Mouse (Mus musculus) stomach, embryonic 15.5 days (tissue): ENCODE measurements around the gene Knl1. TPM values are rescaled to one million over a fixed set of nuclear protein-coding genes. Genes with fewer than 3 reads are reported as not detected.
A peak's percentile ranks its signal among the peaks of the same experiment; 100 is the strongest.
"Not testable (repeated sequence)": the region's sequence is repeated elsewhere in the genome, so short reads cannot be mapped to it uniquely, and the experiment has no call there.

Experiments used
- ATAC-seq: fragments of 200-750 bp; cut with Nextera tagmentation; 2 replicates; pipeline ENCODE4 v1.8.0; 2017; ENCODE audit warnings: low read depth, moderate number of reproducible peaks, moderate TSS enrichment; ENCODE audit not compliant: insufficient read depth, low FRiP score
- H3K27ac ChIP-seq: fragments of 300-500 bp; sonication (generic); 2 replicates; pipeline ENCODE4 v1.5.1; 2015; ENCODE audit warnings: mild to moderate bottlenecking, inconsistent platforms
- H3K27me3 ChIP-seq: fragments of 300-500 bp; sonication (generic); replicated peaks from 2 replicates; pipeline ENCODE4 v1.6.1; 2015; ENCODE audit warnings: inconsistent platforms
- H3K36me3 ChIP-seq: fragments of 300-500 bp; sonication (generic); 2 replicates; pipeline ENCODE4 v1.6.1; 2015; ENCODE audit warnings: inconsistent platforms
- H3K4me1 ChIP-seq: fragments of 300-500 bp; sonication (generic); 2 replicates; pipeline ENCODE4 v1.6.1; 2015; ENCODE audit warnings: inconsistent platforms
- H3K4me2 ChIP-seq: fragments of 300-500 bp; sonication (generic); 2 replicates; pipeline ENCODE4 v1.6.1; 2015; ENCODE audit warnings: mild to moderate bottlenecking, inconsistent platforms
- H3K4me3 ChIP-seq: fragments of 300-500 bp; sonication (generic); replicated peaks from 2 replicates; pipeline ENCODE4 v1.5.1; 2015; ENCODE audit warnings: inconsistent platforms
- H3K9ac ChIP-seq: fragments of 300-500 bp; sonication (generic); 2 replicates; pipeline ENCODE4 v1.6.1; 2015; ENCODE audit warnings: inconsistent platforms
- H3K9me3 ChIP-seq: fragments of 300-500 bp; sonication (generic); 2 replicates; pipeline ENCODE4 v1.6.1; 2016; ENCODE audit warnings: inconsistent platforms
- WGBS: fragments of 180-500 bp; shearing (Covaris S2); methylation state at CpG from one replicate; pipeline ENCODE4 v1.1.7; 2015; 5-methylcytosine and 5-hydroxymethylcytosine counted together
- polyA plus RNA-seq: library from polyadenylated mRNA; unstranded; fragments of >200 nt; fragmentation: Nextera tagmentation; extraction: Ambion mirVana; gene quantifications from 2 replicates; pipeline ENCODE4 v1.2.1, GENCODE M21; 2015

Gene Knl1
- 52.2 and 57.6 TPM in 2 replicates for polyA plus RNA-seq

- Histone ChIP-seq H3K9me3 (no peaks in the 10 kb centered on the region), H3K4me2 (peak within 1 kb of the TSS; percentile 52), H3K9ac (peak within 1 kb of the TSS; percentile 46), H3K36me3 (no peaks in the 10 kb centered on the region), H3K27ac (peak within 1 kb of the TSS; percentile 77), H3K4me1 (no peaks in the 10 kb centered on the region), H3K4me3 (peak within 1 kb of the TSS; percentile 84), H3K27me3 (no peaks in the 10 kb centered on the region)
- ATAC-seq, result peak; percentile 94
- WGBS, result under 1% methylated on average over 77 of the region's 77 CpGs
Measured at GRCm38 (mm10) chr2:119046649-119047611, at the start of gene Knl1. TSS of gene Knl1 (plus strand) at chr2:119047119.

- H3K9me3 ChIP-seq, result no peaks in the 10 kb centered on the region
- WGBS, result 65% methylated on average over 6 of the region's 6 CpGs
- no peaks in the 10 kb centered on the region for H3K4me1 ChIP-seq
- H3K36me3 ChIP-seq, result no peaks in the 10 kb centered on the region
- no peak overlapping the region for H3K4me2 ChIP-seq
- H3K9ac ChIP-seq, result no peak overlapping the region
- H3K27ac ChIP-seq, result no peak overlapping the region
- no peak overlapping the region for H3K4me3 ChIP-seq
- no peaks in the 10 kb centered on the region for H3K27me3 ChIP-seq
- ATAC-seq, result no peak
Measured at GRCm38 (mm10) chr2:118998115-118998866, 48.6 kb upstream of the Knl1 start.

DNA sequence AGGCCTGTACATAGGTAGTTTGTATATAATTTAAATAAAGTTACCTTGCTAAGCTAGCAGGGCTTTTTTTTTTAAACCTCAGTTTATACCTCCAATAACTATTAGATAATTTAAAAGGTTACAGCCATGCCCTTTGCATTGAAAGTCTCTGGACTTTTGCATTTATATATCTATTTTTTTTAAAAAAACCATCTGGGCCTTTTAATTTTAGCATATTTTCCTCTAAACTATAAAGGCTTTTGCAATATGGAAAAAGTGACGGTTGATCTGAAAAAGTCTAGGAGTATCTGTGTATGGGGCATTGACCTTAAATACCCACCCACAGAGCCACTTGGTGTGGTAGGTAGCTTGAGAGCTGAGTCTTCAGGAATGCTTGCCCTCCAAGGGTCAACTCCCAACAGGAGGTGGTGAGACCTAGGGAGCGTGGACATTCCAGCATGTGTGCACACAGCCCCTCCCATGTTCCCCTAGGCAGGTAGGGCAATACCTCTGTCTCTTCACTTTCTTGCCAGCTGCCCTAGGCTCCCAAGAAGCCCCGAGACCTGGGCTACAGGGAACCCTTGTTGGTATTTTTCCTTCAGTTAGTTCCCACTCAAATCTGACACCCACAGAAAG, 47.8 kb upstream of the Knl1 start:
- Histone ChIP-seq H3K4me3 (no peak overlapping the region), H3K9ac (no peak overlapping the region), H3K36me3 (no peaks in the 10 kb centered on the region), H3K4me1 (no peaks in the 10 kb centered on the region), H3K27me3 (no peaks in the 10 kb centered on the region), H3K9me3 (no peaks in the 10 kb centered on the region), H3K27ac (no peak overlapping the region), H3K4me2 (no peak overlapping the region)
- WGBS, result 77% methylated on average over 3 of the region's 3 CpGs
- no peak for ATAC-seq

- Histone ChIP-seq H3K9ac (no peak overlapping the region), H3K27ac (no peak overlapping the region), H3K4me1 (no peaks in the 10 kb centered on the region), H3K4me3 (no peak overlapping the region), H3K4me2 (no peak overlapping the region), H3K9me3 (no peaks in the 10 kb centered on the region), H3K36me3 (no peaks in the 10 kb centered on the region), H3K27me3 (no peaks in the 10 kb centered on the region)
- no peak for ATAC-seq
- WGBS, result 78% methylated on average over 7 of the region's 7 CpGs
Measured at GRCm38 (mm10) chr2:119006886-119007285, 40.0 kb upstream of the Knl1 start.

- H3K4me1 ChIP-seq, result no peaks in the 10 kb centered on the region
- no peak overlapping the region for H3K27ac ChIP-seq
- no peak overlapping the region for H3K4me3 ChIP-seq
- H3K9me3 ChIP-seq, result no peaks in the 10 kb centered on the region
- 88% methylated on average over 2 of the region's 2 CpGs for WGBS
- no peaks in the 10 kb centered on the region for H3K36me3 ChIP-seq
- no peaks in the 10 kb centered on the region for H3K27me3 ChIP-seq
- no peak overlapping the region for H3K9ac ChIP-seq
- no peak for ATAC-seq
- H3K4me2 ChIP-seq, result no peak overlapping the region
Measured at GRCm38 (mm10) chr2:119009376-119009775, 37.5 kb upstream of the Knl1 start.

- no peak overlapping the region for H3K4me3 ChIP-seq
- H3K9ac ChIP-seq, result no peak overlapping the region
- H3K27me3 ChIP-seq, result no peaks in the 10 kb centered on the region
- H3K4me1 ChIP-seq, result peaks cover 8% of the 10 kb centered on the region; the same call in 1 of the 2 replicates
- WGBS, result 67% methylated on average over 7 of the region's 7 CpGs
- H3K36me3 ChIP-seq, result no peaks in the 10 kb centered on the region
- ATAC-seq, result no peak
- no peaks in the 10 kb centered on the region for H3K9me3 ChIP-seq
- H3K4me2 ChIP-seq, result no peak overlapping the region
- H3K27ac ChIP-seq, result no peak overlapping the region
Measured at GRCm38 (mm10) chr2:119014989-119015388, 31.9 kb upstream of the Knl1 start.

DNA sequence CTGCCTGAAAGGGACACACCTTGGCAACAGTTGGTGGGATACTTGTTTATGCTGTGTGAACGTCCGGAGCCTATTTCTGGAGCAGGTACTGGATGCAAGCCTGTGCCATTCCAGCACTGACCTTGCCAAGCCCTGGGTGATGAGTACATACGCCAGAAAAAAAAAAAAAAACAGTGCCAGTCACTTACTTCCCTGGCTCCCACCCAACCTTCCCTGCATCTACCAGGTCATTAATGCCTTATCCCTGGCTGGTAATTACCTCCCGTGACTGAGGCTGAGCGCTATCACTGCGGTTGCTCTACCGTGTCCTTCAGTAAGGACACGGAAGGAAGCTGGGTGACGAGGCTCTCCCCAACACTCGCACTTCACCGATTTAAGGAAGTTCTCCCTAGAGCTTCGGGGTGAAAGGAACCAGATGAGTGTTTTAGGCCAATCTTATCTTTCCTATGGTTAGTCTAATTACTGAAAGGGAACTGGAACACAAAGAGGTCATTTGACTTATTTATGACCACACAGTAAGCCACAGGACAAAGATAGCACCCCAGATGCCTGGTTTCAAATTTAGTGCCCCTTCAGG, 31.2 kb upstream of the Knl1 start:
- ATAC-seq, result no peak
- no peak overlapping the region for H3K4me2 ChIP-seq
- H3K36me3 ChIP-seq, result no peaks in the 10 kb centered on the region
- peaks cover 8% of the 10 kb centered on the region; the same call in 1 of the 2 replicates for H3K4me1 ChIP-seq
- no peak overlapping the region for H3K4me3 ChIP-seq
- H3K27me3 ChIP-seq, result no peaks in the 10 kb centered on the region
- no peaks in the 10 kb centered on the region for H3K9me3 ChIP-seq
- 70% methylated on average over 12 of the region's 12 CpGs for WGBS
- no peak overlapping the region for H3K27ac ChIP-seq
- no peak overlapping the region for H3K9ac ChIP-seq

DNA sequence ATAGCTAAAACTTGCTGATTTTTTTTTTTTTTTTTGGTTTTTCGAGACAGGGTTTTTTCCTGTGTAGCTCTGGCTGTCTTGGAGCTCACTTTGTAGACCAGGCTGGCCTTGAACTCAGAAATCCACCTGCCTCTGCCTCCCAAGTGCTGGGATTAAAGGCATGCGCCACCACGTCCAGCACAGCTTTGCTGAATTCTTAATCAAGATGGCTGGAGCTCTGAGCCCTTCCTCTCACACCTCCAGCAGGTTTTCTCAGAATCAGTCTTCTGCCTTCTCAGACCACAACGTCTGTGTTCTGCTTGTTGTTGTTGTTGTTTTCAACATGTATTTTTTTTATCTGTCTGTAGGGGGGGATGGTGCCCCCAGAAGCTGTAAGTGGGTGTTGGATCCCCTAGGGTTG, 30.6 kb upstream of the Knl1 start:
- H3K4me1 ChIP-seq, H3K27me3 ChIP-seq, H3K4me3 ChIP-seq, H3K36me3 ChIP-seq, H3K27ac ChIP-seq, H3K4me2 ChIP-seq, H3K9me3 ChIP-seq, ATAC-seq, H3K9ac ChIP-seq: not testable (repeated sequence)
- 85% methylated on average over 4 of the region's 4 CpGs for WGBS

- H3K4me1 ChIP-seq, result peaks cover 8% of the 10 kb centered on the region; the same call in 1 of the 2 replicates
- no peak overlapping the region for H3K4me3 ChIP-seq
- H3K27me3 ChIP-seq, result no peaks in the 10 kb centered on the region
- peaks cover 17% of the 10 kb centered on the region for H3K36me3 ChIP-seq
- no peak overlapping the region for H3K4me2 ChIP-seq
- no peak overlapping the region for H3K27ac ChIP-seq
- no peak for ATAC-seq
- 91% methylated on average over 3 of the region's 3 CpGs for WGBS
- H3K9ac ChIP-seq, result no peak overlapping the region
- no peaks in the 10 kb centered on the region for H3K9me3 ChIP-seq
Measured at GRCm38 (mm10) chr2:119017647-119018046, 29.3 kb upstream of the Knl1 start.

- Histone ChIP-seq H3K4me3 (no peak overlapping the region), H3K27me3 (no peaks in the 10 kb centered on the region), H3K27ac (peak overlapping the region; percentile 76), H3K36me3 (peaks cover 22% of the 10 kb centered on the region), H3K4me2 (peak overlapping the region; percentile 24; the same call in 1 of the 2 replicates), H3K4me1 (peaks cover 8% of the 10 kb centered on the region; the same call in 1 of the 2 replicates), H3K9me3 (no peaks in the 10 kb centered on the region), H3K9ac (no peak overlapping the region)
- WGBS, result 40% methylated on average over 22 of the region's 22 CpGs
- ATAC-seq, result peak; percentile 47; the same call in 1 of the 2 replicates
Measured at GRCm38 (mm10) chr2:119018391-119019122, 28.4 kb upstream of the Knl1 start.

GRCm38 (mm10) chr2:119019131-119019530, 27.8 kb upstream of the Knl1 start:
- no peak for ATAC-seq
- Histone ChIP-seq H3K4me2 (peak overlapping the region; percentile 24), H3K27ac (peak overlapping the region; percentile 76), H3K9me3 (no peaks in the 10 kb centered on the region), H3K4me1 (peaks cover 8% of the 10 kb centered on the region; the same call in 1 of the 2 replicates), H3K4me3 (no peak overlapping the region), H3K27me3 (no peaks in the 10 kb centered on the region), H3K9ac (no peak overlapping the region), H3K36me3 (peaks cover 22% of the 10 kb centered on the region)
- 26% methylated on average over 5 of the region's 5 CpGs for WGBS
